Mouse (Mus musculus) right cerebral cortex, adult 18-20 months (tissue): ENCODE data around the gene Taf10.
"Not testable (repeated sequence)": the region's sequence is repeated elsewhere in the genome, so short reads cannot be mapped to it uniquely, and the experiment has no call there.

Source experiments
- DNase-seq: peaks from one replicate; pipeline ENCODE4 v3.0.0; 2022; ENCODE audit warnings: mixed read lengths

The Taf10 gene

DNA sequence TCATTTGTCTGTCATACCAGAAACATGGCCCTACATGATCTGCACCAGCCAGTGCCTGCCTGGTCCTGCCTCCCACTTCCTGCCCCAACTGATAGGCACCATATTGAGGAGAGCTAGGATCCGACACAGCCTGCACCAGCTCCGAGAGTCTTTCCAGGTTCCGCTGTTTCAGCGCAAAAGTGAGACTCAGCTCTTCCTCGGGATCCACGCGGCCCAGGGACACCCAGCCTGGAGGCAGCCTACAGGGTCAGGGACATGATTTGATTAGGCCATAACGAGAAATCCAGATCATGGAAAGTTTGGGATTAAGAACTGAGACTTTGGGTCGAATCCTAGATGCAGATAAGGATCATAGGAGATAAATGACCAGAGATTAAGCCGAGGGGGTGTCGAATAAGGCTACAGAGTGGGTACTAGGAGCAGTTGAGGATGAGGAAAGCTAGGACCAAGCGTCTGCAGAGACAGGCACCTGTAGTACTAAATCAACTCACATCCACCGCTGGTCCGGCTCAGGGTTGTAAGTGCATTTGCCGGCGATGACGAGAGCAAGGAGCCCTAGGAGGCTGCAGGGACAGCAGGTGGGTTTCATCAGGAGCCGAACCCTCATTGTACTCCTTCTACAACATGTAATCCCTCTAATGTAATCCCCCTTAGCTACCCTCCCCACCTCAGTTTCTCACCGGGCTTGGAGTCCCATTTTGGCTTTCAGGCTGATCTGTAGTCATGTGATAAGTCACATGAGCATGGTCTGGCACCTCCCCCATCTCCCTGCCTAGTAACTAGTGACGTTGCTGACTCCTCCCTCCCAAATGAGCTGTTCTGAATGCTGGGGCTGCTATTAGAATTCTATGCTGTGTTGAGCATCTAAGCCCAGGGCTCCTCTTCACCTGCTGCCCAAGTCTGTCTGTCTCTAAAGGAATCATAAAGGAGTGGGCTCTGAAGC, 7.6 kb upstream of the Taf10 start, which contains the start of gene Tpp1:
Tpp1 (minus strand) TSS at position 745 of the 943 bp plus-strand sequence.
- DNase-seq = peak; percentile 96

DNA sequence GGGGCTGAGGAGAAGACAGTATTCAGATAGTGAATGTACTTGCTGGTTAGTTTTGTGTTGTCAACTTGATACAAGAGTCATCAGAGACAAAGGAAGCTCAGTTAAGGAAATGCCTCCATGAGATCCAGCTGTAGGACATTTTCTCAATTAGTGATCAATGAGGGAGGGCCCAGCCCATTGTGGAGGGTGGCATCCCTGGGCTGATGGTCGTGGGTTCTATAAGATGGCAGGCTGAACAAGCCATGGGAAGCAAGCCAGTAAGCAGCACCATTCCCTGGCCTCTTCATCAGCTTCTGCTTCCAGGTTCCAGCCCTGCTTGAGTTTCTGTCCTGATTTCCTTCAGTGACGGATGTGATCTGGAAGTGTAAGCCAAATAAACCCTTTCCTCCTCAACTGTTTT, 3.6 kb upstream of the Taf10 start:
- DNase-seq = no peak

DNA sequence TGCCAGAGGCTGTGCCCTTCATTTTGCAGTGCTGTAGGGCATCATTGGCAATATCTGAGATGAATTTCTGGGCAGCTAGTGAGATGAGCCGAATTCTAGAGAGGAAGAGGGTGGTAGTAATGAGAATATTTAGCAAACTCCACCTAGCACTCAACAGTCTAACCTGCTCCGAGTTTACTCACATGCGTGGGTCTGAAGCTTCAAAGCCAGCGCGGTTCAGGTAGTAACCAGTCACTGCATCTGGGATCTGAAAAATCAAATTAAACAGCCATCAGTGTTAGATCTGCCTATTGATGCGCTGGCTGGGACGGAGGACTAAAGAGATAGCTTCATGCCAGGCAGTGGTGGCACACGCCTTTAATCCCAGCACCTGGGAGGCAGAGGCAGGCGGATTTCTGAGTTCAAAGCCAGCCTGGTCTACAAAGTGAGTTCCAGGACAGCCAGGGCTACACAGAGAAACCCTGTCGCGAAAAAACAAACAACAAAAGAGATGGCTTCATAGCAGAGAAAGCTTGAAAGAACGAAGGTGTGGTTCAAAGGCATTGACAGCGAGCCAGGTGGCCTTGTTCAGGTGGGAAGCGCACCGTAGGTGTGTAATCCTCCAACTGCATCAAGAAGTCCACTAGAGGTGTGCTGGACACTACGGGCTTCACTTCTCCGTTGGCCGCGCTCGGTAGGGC, 775 bp downstream of the Taf10 start:
- not testable (repeated sequence) for DNase-seq

DNA sequence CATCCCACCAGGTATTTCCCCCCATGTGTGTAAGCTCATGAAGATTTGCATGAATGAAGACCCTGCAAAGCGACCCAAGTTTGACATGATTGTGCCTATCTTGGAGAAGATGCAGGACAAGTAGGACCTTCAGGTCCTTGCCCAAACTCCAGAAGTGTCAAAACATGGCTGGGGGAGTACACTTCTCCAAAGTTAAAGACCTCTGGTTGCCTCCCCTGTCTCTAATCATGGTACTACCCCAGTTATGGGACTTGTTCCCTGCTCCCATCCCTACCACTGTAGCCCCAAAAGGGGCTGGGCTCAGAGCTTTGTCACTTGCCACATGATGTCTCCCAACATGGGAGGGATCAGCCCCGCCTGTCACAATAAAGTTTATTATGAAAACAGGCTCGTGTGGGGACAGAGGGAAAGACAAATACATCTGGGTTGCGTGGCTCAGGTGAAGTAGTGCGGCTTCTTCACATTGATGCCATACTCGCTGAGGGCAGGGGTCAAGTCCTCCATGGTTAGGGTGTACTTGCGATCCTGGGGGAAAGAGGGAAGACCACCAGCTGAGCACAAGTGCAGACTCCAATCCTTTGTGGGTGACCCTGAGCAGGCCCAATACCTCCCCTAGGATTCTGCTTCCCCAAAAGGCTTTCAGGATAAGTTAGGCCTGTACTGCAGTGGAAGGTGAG, 1.5 kb downstream of the Taf10 start:
- not testable (repeated sequence) for DNase-seq

DNA sequence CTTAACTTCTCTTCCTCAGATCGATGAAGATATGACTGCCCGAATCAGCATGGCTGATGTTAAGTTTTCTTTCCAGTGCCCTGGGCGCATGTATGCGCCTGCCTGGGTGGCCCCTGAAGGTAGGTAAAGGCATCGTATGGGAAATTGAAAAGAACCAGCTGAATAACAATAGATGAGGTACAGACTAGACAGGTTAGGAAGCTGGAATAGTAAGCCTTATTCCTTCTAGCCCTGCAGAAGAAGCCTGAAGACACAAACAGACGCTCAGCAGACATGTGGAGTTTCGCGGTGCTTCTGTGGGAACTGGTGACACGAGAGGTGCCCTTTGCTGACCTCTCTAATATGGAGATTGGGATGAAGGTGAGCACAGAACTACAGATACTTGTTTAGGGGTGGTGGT, 2.2 kb downstream of the Taf10 start:
- no peak for DNase-seq

DNA sequence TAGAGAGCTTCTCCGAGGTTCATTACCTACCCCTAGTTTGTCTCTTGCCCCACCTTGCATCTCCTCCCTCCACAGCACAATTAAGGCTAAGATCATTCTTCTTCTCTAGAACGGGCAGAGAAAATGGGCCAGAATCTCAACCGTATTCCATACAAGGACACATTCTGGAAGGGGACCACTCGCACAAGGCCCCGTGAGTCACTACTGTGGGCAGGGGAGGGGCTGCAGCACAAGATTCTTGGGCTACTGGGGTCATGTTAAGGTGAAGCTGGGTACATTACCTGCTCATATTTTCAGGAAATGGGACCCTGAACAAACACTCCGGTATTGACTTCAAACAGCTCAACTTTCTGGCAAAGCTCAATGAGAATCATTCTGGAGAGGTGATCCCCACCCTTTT, 3.3 kb downstream of the Taf10 start:
- DNase-seq = no peak

DNA sequence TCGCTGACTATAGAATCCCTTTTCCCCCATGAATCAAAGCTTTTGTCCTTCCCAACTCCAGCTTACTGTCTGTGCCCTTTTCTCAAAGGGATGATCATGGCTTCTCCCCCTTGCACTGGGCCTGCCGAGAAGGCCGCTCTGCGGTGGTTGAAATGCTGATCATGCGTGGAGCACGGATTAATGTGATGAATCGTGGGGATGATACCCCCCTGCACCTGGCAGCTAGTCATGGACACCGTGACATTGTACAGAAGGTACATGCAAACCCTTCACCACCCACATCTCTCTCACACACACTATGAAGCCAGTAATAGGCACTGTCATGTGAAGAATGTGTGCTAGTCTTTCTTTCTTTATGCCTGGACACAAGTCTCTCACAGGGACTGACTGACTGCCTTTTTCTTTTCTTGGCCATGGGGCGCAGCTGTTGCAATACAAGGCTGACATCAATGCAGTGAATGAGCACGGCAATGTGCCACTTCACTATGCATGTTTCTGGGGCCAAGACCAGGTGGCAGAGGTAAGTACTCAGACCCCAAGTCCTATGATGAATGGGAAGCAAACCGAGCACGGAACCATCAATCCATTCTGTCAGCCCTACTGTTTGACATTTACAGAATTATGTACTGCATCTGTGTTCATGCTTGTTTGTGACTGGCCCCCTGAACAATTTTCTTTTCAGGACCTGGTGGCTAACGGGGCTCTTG, 3.9 kb downstream of the Taf10 start:
- DNase-seq = no peak

DNA sequence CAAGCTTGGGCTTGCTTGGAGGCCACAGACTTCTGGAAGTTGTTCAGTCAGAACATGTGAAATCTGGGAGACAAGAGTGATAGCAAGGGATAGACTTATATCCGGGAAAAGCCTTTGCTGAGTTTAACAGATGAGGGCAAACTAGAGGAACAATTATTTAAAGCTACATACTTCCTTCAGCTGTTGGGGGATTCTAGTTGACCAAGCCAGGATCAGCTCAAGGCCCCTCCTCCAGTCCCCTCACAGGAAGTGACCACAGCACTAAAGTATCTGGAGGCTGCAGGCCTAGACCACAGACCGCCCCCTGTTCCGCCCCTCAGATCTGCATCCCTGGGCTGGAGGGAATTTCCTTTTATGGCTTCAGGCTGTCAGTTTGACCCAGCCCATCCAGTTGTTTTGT, 5.2 kb downstream of the Taf10 start:
- DNase-seq = no peak

DNA sequence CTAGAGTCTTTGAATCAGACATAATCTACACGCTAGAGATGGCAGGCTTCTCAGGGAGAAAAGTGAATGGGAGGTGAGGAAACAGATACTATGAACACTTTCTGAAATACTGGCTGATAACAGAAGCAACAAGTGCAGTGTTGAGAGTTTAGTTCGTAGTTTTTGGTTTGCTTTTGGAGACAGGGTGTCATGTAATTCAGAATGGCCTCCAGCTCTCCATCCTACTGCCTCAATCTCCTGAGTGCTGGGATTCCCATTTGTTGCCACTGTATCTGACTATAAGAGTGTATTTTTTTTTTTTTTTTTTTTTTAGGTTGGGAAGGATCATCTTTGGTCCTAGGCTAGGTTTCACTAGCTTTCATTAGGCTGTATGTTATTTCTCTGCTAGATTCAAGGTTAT, 5.9 kb downstream of the Taf10 start:
- no peak for DNase-seq

DNA sequence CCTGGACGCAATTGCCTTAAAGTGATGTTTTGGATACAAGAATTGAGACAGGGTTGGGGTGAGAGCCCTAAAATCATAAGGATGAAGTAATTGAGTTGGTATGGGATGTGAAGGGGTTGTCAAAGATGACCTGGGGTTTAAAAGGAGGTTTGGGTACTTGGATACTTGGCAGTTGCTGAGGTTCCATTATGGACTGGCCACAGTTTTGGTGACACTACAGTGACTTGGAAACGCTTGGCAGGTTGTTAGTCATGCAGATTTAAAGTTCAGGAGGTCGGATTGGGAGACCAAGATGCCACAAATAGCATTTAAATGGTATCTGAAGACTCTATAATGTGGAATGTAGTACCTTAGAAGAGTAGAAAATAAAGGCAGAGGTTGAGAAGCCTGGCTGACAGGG, 6.5 kb downstream of the Taf10 start:
- DNase-seq = no peak

DNA sequence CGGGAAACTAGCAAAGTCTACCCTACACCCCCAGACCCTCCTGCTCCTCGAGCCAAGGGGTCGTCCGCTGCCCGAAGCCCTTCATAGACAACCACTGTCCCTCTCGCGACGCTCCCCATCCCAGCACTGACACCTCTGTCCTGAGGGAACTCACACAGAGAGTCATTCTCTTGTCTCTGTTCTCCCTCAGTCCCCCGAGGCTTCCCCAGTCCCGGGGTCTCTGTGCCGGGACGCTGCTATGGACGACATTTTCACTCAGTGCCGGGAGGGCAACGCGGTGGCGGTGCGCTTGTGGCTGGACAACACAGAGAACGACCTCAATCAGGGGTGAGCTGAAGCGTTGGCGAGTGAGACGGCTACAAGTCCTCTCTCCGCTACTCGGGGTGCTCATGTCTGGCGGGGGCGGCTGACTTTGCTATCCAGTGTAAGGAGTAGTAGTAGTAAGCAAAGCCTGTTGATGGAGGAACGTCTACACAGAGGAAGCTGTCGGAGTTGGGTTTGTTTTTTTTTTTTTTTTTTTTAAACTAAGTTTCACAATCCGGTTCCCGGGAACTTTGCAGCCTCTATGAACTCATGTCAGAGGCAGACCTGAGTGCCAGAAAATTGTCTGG, 7.1 kb downstream of the Taf10 start, which contains the start of gene Rrp8:
Rrp8 (minus strand) TSS at position 475 of the 611 bp plus-strand sequence.
- peak; percentile 52 for DNase-seq

DNA sequence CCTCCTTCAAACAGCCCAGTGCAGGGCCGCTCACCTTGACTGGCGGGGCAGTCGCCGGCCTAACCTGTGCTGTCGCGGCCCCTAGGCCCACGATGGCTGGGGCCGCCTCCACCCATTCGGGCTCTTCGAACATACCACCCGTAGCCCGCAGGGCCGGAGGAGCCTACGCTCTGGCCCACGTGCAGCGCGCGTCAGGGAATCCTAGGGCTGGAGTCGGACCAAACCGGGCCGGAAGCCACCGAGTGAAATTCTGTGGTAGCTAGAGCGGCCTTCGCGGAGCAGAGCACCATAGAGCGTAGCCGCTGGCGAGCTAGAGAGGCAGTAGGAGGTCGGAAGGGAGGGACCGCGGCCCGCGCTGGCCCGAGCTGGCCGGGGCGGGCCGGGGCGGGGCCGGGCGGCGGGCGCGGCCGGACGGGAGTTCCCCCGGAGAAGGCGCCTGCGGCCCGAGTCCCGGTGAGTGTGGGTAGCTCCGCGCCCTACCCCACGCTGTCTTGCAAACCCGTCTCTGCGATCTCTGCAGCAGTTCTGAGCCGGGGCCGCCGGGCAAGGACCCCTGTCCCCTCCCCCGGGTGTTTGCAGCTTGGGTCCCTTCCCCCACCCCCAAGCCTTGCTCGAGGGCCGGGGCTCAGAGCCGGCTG, 7.8 kb downstream of the Taf10 start, which contains the start of gene Ilk:
Ilk (plus strand) TSS at position 329 of the 638 bp plus-strand sequence.
- peak; percentile 94 for DNase-seq

DNA sequence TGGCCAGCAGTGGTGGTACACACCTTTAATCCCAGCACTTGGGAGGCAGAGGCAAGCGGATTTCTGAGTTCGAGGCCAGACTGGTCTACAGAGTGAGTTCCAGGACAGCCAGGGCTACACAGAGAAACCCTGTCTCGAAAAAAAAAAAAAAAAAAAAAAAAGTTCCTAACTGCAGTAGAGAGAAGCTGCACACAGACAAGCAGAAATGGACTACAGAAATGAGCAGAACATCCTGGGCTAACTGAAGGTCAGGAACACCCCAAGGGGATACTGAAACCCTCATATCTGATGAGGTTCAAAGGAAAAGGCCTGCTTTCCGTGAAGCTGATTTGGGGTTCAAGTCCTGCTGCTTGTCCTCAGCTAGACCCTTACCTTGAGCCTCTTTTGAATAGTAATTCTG, 8.7 kb downstream of the Taf10 start:
- not testable (repeated sequence) for DNase-seq

DNA sequence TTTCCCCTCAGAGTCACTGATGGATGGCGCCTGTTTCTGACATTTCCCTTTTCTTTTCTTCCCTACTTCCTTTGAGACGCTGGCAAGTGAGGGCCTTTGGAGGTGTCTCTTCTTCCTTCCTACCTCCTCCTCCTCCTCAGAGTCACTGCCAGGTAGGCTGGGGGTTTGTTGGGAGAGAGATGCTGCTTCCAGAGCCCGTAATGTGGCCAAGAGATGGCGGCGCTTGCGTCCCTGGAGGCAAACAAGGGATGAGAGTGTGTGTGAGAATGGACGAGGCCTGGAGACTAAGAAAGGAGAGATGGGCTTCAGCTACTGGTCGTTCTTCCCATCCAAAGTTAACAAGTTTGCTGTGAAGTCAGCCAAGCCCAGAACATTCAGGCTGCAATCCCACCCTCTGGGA, 9.3 kb downstream of the Taf10 start:
- no peak for DNase-seq

DNA sequence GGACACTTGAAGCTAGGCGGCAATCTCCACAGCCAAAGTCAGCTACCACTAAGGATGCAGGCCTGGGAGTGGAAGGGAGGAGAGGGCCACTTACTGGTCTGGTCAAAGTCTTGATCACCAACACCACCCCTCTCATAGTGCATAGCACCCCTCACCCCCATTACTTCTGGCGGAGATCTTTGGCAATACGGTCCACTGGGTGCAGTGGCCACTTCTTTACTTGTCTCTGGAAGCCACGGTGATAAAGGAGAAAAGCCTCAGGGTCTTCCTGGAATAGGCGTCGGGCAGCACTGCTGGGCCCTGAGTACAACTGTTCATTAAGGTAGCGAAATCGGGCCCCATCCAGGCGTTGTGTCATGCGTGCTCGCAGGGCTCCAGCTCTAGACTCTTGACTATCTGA, 10.3 kb downstream of the Taf10 start:
- no peak for DNase-seq

DNA sequence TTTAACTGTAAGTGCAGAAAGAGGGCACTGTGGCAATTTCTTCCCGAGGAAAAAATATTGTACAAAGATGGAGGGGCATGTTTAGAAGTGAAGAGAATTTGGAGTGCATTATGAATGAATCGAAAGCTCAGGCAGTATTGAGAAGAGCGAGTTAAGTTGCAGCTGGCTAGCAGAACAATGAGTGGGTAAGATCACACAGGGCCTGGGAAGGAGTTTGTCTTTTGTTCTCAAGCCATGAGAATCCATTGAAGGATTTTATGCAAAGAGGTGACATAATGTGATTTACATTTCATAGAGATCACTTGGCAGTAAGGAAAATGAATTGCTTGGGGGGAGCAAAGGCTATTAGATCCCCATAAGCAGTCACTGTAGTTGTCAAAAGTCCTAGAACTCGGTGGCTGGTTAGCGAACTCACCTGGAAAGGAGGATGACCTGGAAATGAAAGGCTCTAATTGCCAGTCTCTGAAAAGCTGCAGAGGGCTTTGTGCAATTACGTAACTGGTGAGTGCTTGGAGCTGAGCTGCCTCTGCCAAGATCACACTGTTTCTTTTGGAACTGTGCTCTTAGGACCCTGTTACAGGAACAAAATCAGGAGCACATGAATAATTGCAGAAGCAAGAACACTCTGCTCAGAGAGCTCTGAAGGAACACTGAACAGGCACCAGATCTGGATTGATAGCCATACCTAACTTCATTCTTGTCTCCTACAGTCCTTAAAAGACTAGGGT, 15.3 kb downstream of the Taf10 start:
- DNase-seq = peak; percentile 63

DNA sequence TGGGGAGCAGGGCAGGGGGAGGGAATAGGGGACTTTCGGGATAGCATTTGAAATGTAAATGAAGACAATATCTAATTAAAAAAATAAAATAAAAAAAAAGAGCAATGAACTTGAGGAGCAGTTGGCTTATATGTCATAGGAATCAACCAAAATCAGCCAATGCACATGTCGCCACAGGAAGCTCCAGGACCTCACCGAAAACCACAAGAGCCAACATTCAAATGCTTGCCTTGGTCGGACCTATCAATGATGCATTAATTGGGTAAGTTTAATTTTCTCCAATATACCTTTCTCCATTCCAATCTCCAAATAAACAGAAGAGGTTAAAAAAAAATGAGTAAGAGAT, 17.2 kb downstream of the Taf10 start:
- DNase-seq = no peak

DNA sequence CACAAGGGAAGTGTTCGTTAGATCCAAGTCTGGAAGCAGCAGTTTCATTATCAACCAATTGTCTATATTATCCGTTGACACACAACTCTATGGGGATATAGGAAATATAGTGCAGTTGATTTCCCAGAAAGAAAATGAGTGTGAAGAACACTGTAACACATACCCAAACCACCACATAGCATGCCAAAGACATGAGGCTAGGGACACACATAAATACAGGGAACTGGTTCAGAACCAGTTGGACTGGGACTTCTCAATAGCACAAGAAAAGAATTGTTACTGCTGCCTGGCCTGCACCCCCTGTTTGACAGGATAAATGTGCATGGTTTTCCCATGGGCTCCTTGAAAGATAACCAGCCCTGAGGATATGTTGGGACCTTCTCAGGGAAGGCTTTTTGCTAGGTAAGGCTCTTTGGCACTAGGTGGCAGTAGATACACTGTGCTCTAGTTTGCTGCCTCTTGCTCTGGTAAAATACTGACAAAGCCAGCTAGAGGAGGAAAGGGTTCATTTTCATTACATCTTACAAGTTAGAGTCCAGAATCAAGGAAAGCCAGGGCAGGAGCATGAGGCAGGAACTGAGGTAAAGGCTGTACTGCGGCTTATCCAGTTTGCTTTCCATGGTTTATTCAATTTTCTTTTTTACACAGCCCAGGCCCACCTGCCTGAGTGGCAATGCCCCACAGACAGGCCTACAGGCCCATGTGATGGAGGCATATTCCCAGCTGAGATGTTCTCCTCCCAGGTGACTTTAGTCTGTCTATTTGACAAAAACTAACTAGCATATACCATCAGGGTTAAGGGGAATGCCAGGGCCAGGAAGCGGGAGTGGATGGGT, 17.8 kb downstream of the Taf10 start:
- peak; percentile 73 for DNase-seq

DNA sequence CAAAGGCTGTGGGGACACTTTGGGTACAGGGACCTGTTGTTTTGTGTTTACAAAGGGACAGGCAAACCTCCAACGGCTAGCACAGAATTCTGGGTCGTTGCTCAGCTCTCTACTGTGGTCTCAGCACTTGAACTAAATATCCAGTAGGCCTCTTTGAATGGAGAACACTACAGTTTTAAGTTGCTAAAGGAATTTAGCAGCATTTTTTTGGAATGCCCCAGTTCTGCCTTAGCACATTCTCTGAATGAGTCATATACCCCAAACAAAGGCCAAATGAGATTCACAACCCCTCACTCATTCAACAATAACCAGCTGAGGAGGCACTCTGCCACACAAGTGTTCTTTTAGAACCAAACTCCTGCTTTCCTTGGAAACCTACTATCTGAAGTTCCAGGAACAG, 22.2 kb downstream of the Taf10 start:
- no peak for DNase-seq

DNA sequence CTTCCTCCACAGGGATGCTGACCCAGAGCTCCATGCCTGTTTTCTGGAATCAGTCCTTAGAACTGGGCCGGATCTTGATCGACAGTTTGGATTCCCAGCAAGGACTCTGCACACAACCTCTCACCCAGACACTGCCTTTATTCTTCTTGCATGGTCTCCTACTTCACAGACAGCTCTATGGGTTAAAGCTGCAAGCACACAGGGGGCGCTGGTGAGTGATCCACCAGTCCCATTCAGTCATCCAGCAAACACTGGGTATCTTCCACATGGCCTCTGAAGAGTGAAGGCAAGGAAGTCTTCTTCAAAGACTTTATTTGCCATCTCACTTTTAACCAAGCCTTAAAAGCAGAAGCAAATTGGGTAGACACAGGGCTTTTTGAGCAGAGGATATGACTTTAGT, 28.8 kb downstream of the Taf10 start:
- no peak for DNase-seq
